Mouse (Mus musculus) brain, embryonic 14.5 days (tissue): ENCODE data around the gene Fanca.

ENCODE experiments used
- CTCF ChIP-seq: fragments of 200-500 bp; IDR thresholded peaks from 2 replicates; pipeline ENCODE4 v1.5.1; 2012; ENCODE audit warnings: inconsistent platforms, mild to moderate bottlenecking, moderate library complexity, borderline replicate concordance; ENCODE audit not compliant: insufficient read depth, insufficient read length; ENCODE audit errors: extremely low read depth
- POLR2A ChIP-seq: fragments of 200-500 bp; IDR thresholded peaks from 2 replicates; pipeline ENCODE4 v1.6.1; 2012; ENCODE audit warnings: mild to moderate bottlenecking, inconsistent platforms, borderline replicate concordance; ENCODE audit not compliant: poor library complexity, insufficient read depth, insufficient read length, severe bottlenecking; ENCODE audit errors: extremely low read depth

GRCm38 (mm10) chr8:123345856-123346255 lies 27.5 kb upstream of the Fanca start:
- no peak for TF ChIP-seq POLR2A
- TF ChIP-seq CTCF = no peak
